29 mouse cellular contexts compared by ENCODE assay signal in the genomic region with DNA sequence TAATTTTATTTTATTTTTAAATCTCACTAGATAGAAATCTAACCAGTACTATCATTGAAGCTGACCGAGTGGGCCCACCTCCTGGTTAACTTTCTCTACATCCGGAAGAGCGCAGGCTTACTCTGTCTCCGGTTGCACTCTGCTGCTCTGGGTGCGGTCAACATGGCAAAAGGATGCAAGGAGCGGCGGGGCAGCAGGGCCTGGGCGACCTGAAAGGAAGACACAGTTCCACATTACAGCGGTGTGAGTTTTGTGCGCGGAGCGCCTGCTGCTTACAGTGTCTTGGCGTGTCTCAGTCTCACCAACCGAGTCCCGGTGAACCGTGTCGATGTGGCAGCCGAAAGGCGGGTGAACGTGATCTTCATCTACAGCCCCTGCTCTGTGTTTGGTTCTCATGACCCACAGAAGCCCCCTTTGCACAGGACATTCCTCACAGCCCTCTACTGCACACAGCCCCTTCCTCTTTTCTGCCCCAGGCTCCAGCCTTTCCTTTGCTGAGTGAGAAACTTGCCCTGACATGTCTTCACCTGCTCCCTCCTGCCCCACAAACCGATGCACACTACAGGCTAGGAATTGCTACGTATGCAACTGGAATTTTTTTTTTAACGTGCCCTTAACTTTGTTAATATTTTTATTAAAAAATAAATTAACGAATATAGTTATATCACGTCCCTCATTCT. TPM values are rescaled to one million over a fixed set of nuclear protein-coding genes. Genes with fewer than 3 reads are reported as not detected.
DNase-seq lines count a peak whose midpoint lies in the region; ATAC-seq and TF ChIP-seq lines count a peak whose summit lies in the region.
"Had no signal": no experiment of that assay in that cellular context is flagged by ENCODE, and none has a peak within 500 bp of the region (broad histone marks: within the 10 kb centered on the region; RNA-seq: fewer than 3 reads in every experiment).

No protein-coding gene starts in this region.

- TF ChIP-seq EP300 in heart, adult 2 months (IDR thresholded peaks at IDR 0.05; ENCODE audit: insufficient read depth, low read depth, low read length): no peak

- intact Hi-C loops in heart, adult 2 months (cut with DNase I): no loop called here

- H3K4me3 ChIP-seq in heart, adult 2 months: no peak overlapping the region
- no peak overlapping the region for H3K4me3 ChIP-seq in kidney, embryonic 15.5 days (replicated peaks)
- H3K4me3 ChIP-seq in kidney, adult 2 months (ENCODE audit: insufficient read depth, low read depth, low read length): no peak overlapping the region
- no peak overlapping the region for H3K4me3 ChIP-seq in neural tube, embryonic 11.5 days (ENCODE audit: low read depth, low read length)
- no peak overlapping the region for H3K4me3 ChIP-seq in neural tube, embryonic 15.5 days (replicated peaks)
- H3K4me3 ChIP-seq in embryonic facial prominence, embryonic 14.5 days (ENCODE audit: low read depth, low read length): no peak overlapping the region
- H3K4me3 ChIP-seq: embryonic facial prominence, embryonic 15.5 days; forebrain, embryonic 10.5 days; stomach, embryonic 15.5 days had no signal

- H3K36me3 ChIP-seq in heart, adult 2 months (ENCODE audit: control insufficient read depth, insufficient read depth, low read length): no peaks in the 10 kb centered on the region
- no peaks in the 10 kb centered on the region for H3K36me3 ChIP-seq in kidney, embryonic 15.5 days
- H3K36me3 ChIP-seq in kidney, adult 2 months (ENCODE audit: control insufficient read depth, insufficient read depth, low read length): no peaks in the 10 kb centered on the region
- H3K36me3 ChIP-seq in neural tube, embryonic 11.5 days (ENCODE audit: control insufficient read depth, insufficient read depth, low read length): no peaks in the 10 kb centered on the region
- no peaks in the 10 kb centered on the region for H3K36me3 ChIP-seq in neural tube, embryonic 15.5 days
- no peaks in the 10 kb centered on the region for H3K36me3 ChIP-seq in embryonic facial prominence, embryonic 14.5 days (ENCODE audit: control insufficient read depth, insufficient read depth, low read length)
- H3K36me3 ChIP-seq: embryonic facial prominence, embryonic 15.5 days; forebrain, embryonic 10.5 days; stomach, embryonic 15.5 days had no signal

- H3K4me2 ChIP-seq in kidney, embryonic 15.5 days: peak overlapping the region; percentile 30; the same call in 1 of the 2 replicates
- H3K4me2 ChIP-seq in neural tube, embryonic 11.5 days (ENCODE audit: low read depth): no peak overlapping the region
- H3K4me2 ChIP-seq in neural tube, embryonic 15.5 days: no peak overlapping the region
- 0 out of 2 replicates have a peak overlapping the region, but pooled peaks have one; percentile 18 for H3K4me2 ChIP-seq in embryonic facial prominence, embryonic 14.5 days (ENCODE audit: low read depth, low read length)
- H3K4me2 ChIP-seq: embryonic facial prominence, embryonic 15.5 days; hindbrain, embryonic 14.5 days; stomach, embryonic 15.5 days had no signal

- no peak for TF ChIP-seq POLR2A in heart, adult 2 months (IDR thresholded peaks at IDR 0.05; ENCODE audit: insufficient read depth, low read depth, low read length)
- no peak for TF ChIP-seq POLR2A in kidney, adult 2 months (IDR thresholded peaks at IDR 0.05; ENCODE audit: low read depth, low read length)

- TF ChIP-seq CTCF in heart, adult 2 months (IDR thresholded peaks at IDR 0.05): no peak
- TF ChIP-seq CTCF in kidney, adult 2 months (conservative IDR thresholded peaks at IDR 0.05; ENCODE audit: insufficient read depth, insufficient read length, low read depth, low read length): no peak

- no peaks in the 10 kb centered on the region for H3K9me3 ChIP-seq in kidney, embryonic 15.5 days (replicated peaks)
- no peaks in the 10 kb centered on the region for H3K9me3 ChIP-seq in neural tube, embryonic 11.5 days (ENCODE audit: control insufficient read depth, low read length)
- no peaks in the 10 kb centered on the region for H3K9me3 ChIP-seq in neural tube, embryonic 15.5 days (replicated peaks)
- H3K9me3 ChIP-seq in embryonic facial prominence, embryonic 14.5 days (ENCODE audit: control insufficient read depth, low read length): no peaks in the 10 kb centered on the region
- H3K9me3 ChIP-seq: embryonic facial prominence, embryonic 15.5 days; forebrain, embryonic 10.5 days; stomach, embryonic 15.5 days had no signal

- H3K27me3 ChIP-seq in heart, adult 2 months (ENCODE audit: control insufficient read depth, insufficient read depth, low read length): no peaks in the 10 kb centered on the region
- no peaks in the 10 kb centered on the region for H3K27me3 ChIP-seq in kidney, embryonic 15.5 days
- H3K27me3 ChIP-seq in kidney, adult 2 months (replicated peaks; ENCODE audit: control insufficient read depth, insufficient read depth, low read length): no peaks in the 10 kb centered on the region
- H3K27me3 ChIP-seq in neural tube, embryonic 11.5 days (ENCODE audit: control insufficient read depth, insufficient read depth, low read length): no peaks in the 10 kb centered on the region
- no peaks in the 10 kb centered on the region for H3K27me3 ChIP-seq in neural tube, embryonic 15.5 days (replicated peaks)
- H3K27me3 ChIP-seq in embryonic facial prominence, embryonic 14.5 days (replicated peaks; ENCODE audit: control insufficient read depth, insufficient read depth, low read length): no peaks in the 10 kb centered on the region
- H3K27me3 ChIP-seq: embryonic facial prominence, embryonic 15.5 days; stomach, embryonic 15.5 days had no signal

- no peak for ATAC-seq in kidney, embryonic 15.5 days (replicated peaks; ENCODE audit: low FRiP score)
- no peak for ATAC-seq in neural tube, embryonic 11.5 days (ENCODE audit: insufficient read depth, low FRiP score, low TSS enrichment)
- no peak for ATAC-seq in neural tube, embryonic 15.5 days (ENCODE audit: low FRiP score)
- ATAC-seq in embryonic facial prominence, embryonic 14.5 days (ENCODE audit: low read depth): 0 out of 2 replicates have a peak, but pooled peaks have one; percentile 39
- ATAC-seq in erythroid progenitor cell, adult 5-6 weeks (replicated peaks; ENCODE audit: low FRiP score, poor library complexity, severe bottlenecking): no peak
- ATAC-seq: CD4-positive, CD25-positive, alpha-beta regulatory T cell, adult 4 months; intestine, postnatal 0 days had no signal

- peak; percentile 82 for DNase-seq in heart, adult 11 months
- no peak for DNase-seq in heart, adult 2 months
- no peak for DNase-seq in kidney, adult 2 months
- peak; percentile 16 for DNase-seq in neural tube, embryonic 11.5 days (ENCODE audit: low spot score)
- DNase-seq in embryonic facial prominence, embryonic 14.5 days (ENCODE audit: low spot score): no peak
- DNase-seq: adrenal gland, postnatal 14 days; cerebellum, postnatal 10 days; midbrain, embryonic 14.5 days; retina, postnatal 1 day had no signal

- H3K4me1 ChIP-seq in heart, adult 2 months (ENCODE audit: control insufficient read depth, insufficient read depth, low read length): no peaks in the 10 kb centered on the region
- H3K4me1 ChIP-seq in kidney, embryonic 15.5 days: peaks cover 9% of the 10 kb centered on the region
- peaks cover 12% of the 10 kb centered on the region for H3K4me1 ChIP-seq in kidney, adult 2 months (ENCODE audit: control insufficient read depth, insufficient read depth, low read length)
- H3K4me1 ChIP-seq in neural tube, embryonic 11.5 days (ENCODE audit: control insufficient read depth, insufficient read depth, low read length): no peaks in the 10 kb centered on the region
- H3K4me1 ChIP-seq in neural tube, embryonic 15.5 days: peaks cover 8% of the 10 kb centered on the region
- peaks cover 4% of the 10 kb centered on the region; the same call in 1 of the 2 replicates for H3K4me1 ChIP-seq in embryonic facial prominence, embryonic 14.5 days (ENCODE audit: control insufficient read depth, insufficient read depth, low read length)
- H3K4me1 ChIP-seq: embryonic facial prominence, embryonic 15.5 days had no signal

- H3K79me2 ChIP-seq in heart, adult 2 months (replicated peaks; ENCODE audit: control insufficient read depth, insufficient read depth, low read length): no peaks in the 10 kb centered on the region

- H3K27ac ChIP-seq in heart, adult 2 months: no peak overlapping the region
- no peak overlapping the region for H3K27ac ChIP-seq in kidney, embryonic 15.5 days
- H3K27ac ChIP-seq in kidney, adult 2 months (ENCODE audit: insufficient read depth, low read depth, low read length): no peak overlapping the region
- H3K27ac ChIP-seq in neural tube, embryonic 11.5 days (ENCODE audit: low read depth, low read length): no peak overlapping the region
- H3K27ac ChIP-seq in neural tube, embryonic 15.5 days (replicated peaks): no peak overlapping the region
- H3K27ac ChIP-seq in embryonic facial prominence, embryonic 14.5 days (replicated peaks; ENCODE audit: low read depth, low read length): no peak overlapping the region
- H3K27ac ChIP-seq: embryonic facial prominence, embryonic 15.5 days; forebrain, embryonic 10.5 days; hindbrain, embryonic 14.5 days; liver, embryonic 14.5 days; stomach, embryonic 15.5 days had no signal

- WGBS in heart, adult 2 months: 72% methylated on average over 25 of the region's 25 CpGs
- 67% methylated on average over 25 of the region's 25 CpGs for WGBS in kidney, embryonic 15.5 days
- 58% methylated on average over 25 of the region's 25 CpGs for WGBS in kidney, adult 2 months
- WGBS in neural tube, embryonic 11.5 days: 78% methylated on average over 25 of the region's 25 CpGs
- 80% methylated on average over 25 of the region's 25 CpGs for WGBS in neural tube, embryonic 15.5 days
- 71% methylated on average over 25 of the region's 25 CpGs for WGBS in embryonic facial prominence, embryonic 14.5 days

- H3K9ac ChIP-seq in heart, adult 2 months (ENCODE audit: low read depth, low read length): no peak overlapping the region
- no peak overlapping the region for H3K9ac ChIP-seq in kidney, embryonic 15.5 days
- no peak overlapping the region for H3K9ac ChIP-seq in neural tube, embryonic 11.5 days (ENCODE audit: low read length)
- no peak overlapping the region for H3K9ac ChIP-seq in neural tube, embryonic 15.5 days (replicated peaks)
- H3K9ac ChIP-seq in embryonic facial prominence, embryonic 14.5 days (ENCODE audit: low read depth, low read length): no peak overlapping the region
- H3K9ac ChIP-seq: embryonic facial prominence, embryonic 15.5 days; hindbrain, embryonic 14.5 days; liver, embryonic 14.5 days; stomach, embryonic 15.5 days had no signal

RNA-seq across cellular contexts. Expression of a gene that starts 6.7 kb away (rescaled TPM):
- not detected for total RNA-seq in heart, adult 2 months (2021)
- polyA plus RNA-seq in heart, adult 2 months (2012; rRNA removed): not detected in 2 replicates
- polyA plus RNA-seq in kidney, embryonic 15.5 days (2015; fragmentation: Nextera tagmentation; extraction: Ambion mirVana): not detected in 2 replicates
- polyA plus RNA-seq in kidney, adult 2 months (2012; rRNA removed): 5.9 and 6.4 TPM in 2 replicates
- polyA plus RNA-seq in neural tube, embryonic 11.5 days (2014; fragmentation: Nextera tagmentation; extraction: Ambion mirVana): not detected in 2 replicates
- polyA plus RNA-seq in neural tube, embryonic 15.5 days (2015; fragmentation: Nextera tagmentation; extraction: Ambion mirVana): 0.35 TPM in 1 of 2 replicates, not detected in the other
- polyA plus RNA-seq in embryonic facial prominence, embryonic 14.5 days (2014; fragmentation: Nextera tagmentation; extraction: Ambion mirVana): not detected in 2 replicates
- total RNA-seq in erythroid progenitor cell, adult 5-6 weeks (2015; ENCODE audit: low replicate concordance): not detected in 2 replicates
- total RNA-seq in erythroid progenitor cell, adult 5-6 weeks (2017; ENCODE audit: low replicate concordance): not detected in 2 replicates
- total RNA-seq: adrenal gland, postnatal 14 days; gastrocnemius, adult 18-20 months; gastrocnemius, postnatal 4 days had no signal
- polyA plus RNA-seq: brain, embryonic 14.5 days; CD4-positive, CD25-positive, alpha-beta regulatory T cell, adult 4 months; forebrain, embryonic 10.5 days; heart, postnatal 0 days; hindbrain, embryonic 14.5 days; intestine, postnatal 0 days; large intestine, adult 2 months; limb, embryonic 11.5 days; liver, embryonic 14.5 days; lung, embryonic 16.5 days; midbrain, embryonic 14.5 days; stomach, embryonic 15.5 days; thymus, postnatal 0 days; urinary bladder, adult 2 months had no signal

RNA-seq across cellular contexts. Expression of a gene that starts 9.5 kb away (rescaled TPM):
- total RNA-seq in heart, adult 2 months (2021): not detected
- polyA plus RNA-seq in heart, adult 2 months (2012; rRNA removed): not detected in 2 replicates
- polyA plus RNA-seq in kidney, embryonic 15.5 days (2015; fragmentation: Nextera tagmentation; extraction: Ambion mirVana): not detected in 2 replicates
- polyA plus RNA-seq in kidney, adult 2 months (2012; rRNA removed): 7.6 and 9.0 TPM in 2 replicates
- not detected in 2 replicates for polyA plus RNA-seq in neural tube, embryonic 11.5 days (2014; fragmentation: Nextera tagmentation; extraction: Ambion mirVana)
- polyA plus RNA-seq in neural tube, embryonic 15.5 days (2015; fragmentation: Nextera tagmentation; extraction: Ambion mirVana): 0.56 TPM in 1 of 2 replicates, not detected in the other
- not detected in 2 replicates for polyA plus RNA-seq in embryonic facial prominence, embryonic 14.5 days (2014; fragmentation: Nextera tagmentation; extraction: Ambion mirVana)
- not detected in 2 replicates for total RNA-seq in erythroid progenitor cell, adult 5-6 weeks (2015; ENCODE audit: low replicate concordance)
- not detected in 2 replicates for total RNA-seq in erythroid progenitor cell, adult 5-6 weeks (2017; ENCODE audit: low replicate concordance)
- total RNA-seq: adrenal gland, postnatal 14 days; gastrocnemius, adult 18-20 months; gastrocnemius, postnatal 4 days had no signal
- polyA plus RNA-seq: CD4-positive, CD25-positive, alpha-beta regulatory T cell, adult 4 months; embryonic facial prominence, embryonic 15.5 days; forebrain, embryonic 10.5 days; heart, postnatal 0 days; intestine, postnatal 0 days; large intestine, adult 2 months; limb, embryonic 11.5 days; liver, embryonic 14.5 days; lung, embryonic 16.5 days; midbrain, embryonic 14.5 days; stomach, embryonic 15.5 days; thymus, postnatal 0 days; urinary bladder, adult 2 months had no signal

RNA-seq across cellular contexts. Expression of a gene that starts 13.1 kb away (rescaled TPM):
- total RNA-seq in heart, adult 2 months (2021): not detected
- 0.12 TPM in 1 of 2 replicates, not detected in the other for polyA plus RNA-seq in heart, adult 2 months (2012; rRNA removed)
- polyA plus RNA-seq in kidney, embryonic 15.5 days (2015; fragmentation: Nextera tagmentation; extraction: Ambion mirVana): 1.1 and 1.4 TPM in 2 replicates
- 64.3 and 85.6 TPM in 2 replicates for polyA plus RNA-seq in kidney, adult 2 months (2012; rRNA removed)
- 0.18 TPM in 1 of 2 replicates, not detected in the other for polyA plus RNA-seq in neural tube, embryonic 11.5 days (2014; fragmentation: Nextera tagmentation; extraction: Ambion mirVana)
- polyA plus RNA-seq in neural tube, embryonic 15.5 days (2015; fragmentation: Nextera tagmentation; extraction: Ambion mirVana): 2.3 and 2.4 TPM in 2 replicates
- 0.31 and 0.64 TPM in 2 replicates for polyA plus RNA-seq in embryonic facial prominence, embryonic 14.5 days (2014; fragmentation: Nextera tagmentation; extraction: Ambion mirVana)
- total RNA-seq in erythroid progenitor cell, adult 5-6 weeks (2015; ENCODE audit: low replicate concordance): 3.8 TPM in 1 of 2 replicates, not detected in the other
- not detected in 2 replicates for total RNA-seq in erythroid progenitor cell, adult 5-6 weeks (2017; ENCODE audit: low replicate concordance)
- total RNA-seq: adrenal gland, postnatal 14 days; gastrocnemius, adult 18-20 months; gastrocnemius, postnatal 4 days had no signal
- polyA plus RNA-seq: CD4-positive, CD25-positive, alpha-beta regulatory T cell, adult 4 months; heart, postnatal 0 days had no signal

RNA-seq across cellular contexts. Expression of a gene that starts 27.8 kb away (rescaled TPM):
- not detected for total RNA-seq in heart, adult 2 months (2021)
- not detected in 2 replicates for polyA plus RNA-seq in heart, adult 2 months (2012; rRNA removed)
- not detected in 2 replicates for polyA plus RNA-seq in kidney, embryonic 15.5 days (2015; fragmentation: Nextera tagmentation; extraction: Ambion mirVana)
- not detected in 2 replicates for polyA plus RNA-seq in kidney, adult 2 months (2012; rRNA removed)
- not detected in 2 replicates for polyA plus RNA-seq in neural tube, embryonic 11.5 days (2014; fragmentation: Nextera tagmentation; extraction: Ambion mirVana)
- 0.69 and 1.6 TPM in 2 replicates for polyA plus RNA-seq in neural tube, embryonic 15.5 days (2015; fragmentation: Nextera tagmentation; extraction: Ambion mirVana)
- 0.35 TPM in 1 of 2 replicates, not detected in the other for polyA plus RNA-seq in embryonic facial prominence, embryonic 14.5 days (2014; fragmentation: Nextera tagmentation; extraction: Ambion mirVana)
- not detected in 2 replicates for total RNA-seq in erythroid progenitor cell, adult 5-6 weeks (2015; ENCODE audit: low replicate concordance)
- total RNA-seq in erythroid progenitor cell, adult 5-6 weeks (2017; ENCODE audit: low replicate concordance): not detected in 2 replicates
- total RNA-seq: adrenal gland, postnatal 14 days; gastrocnemius, adult 18-20 months; gastrocnemius, postnatal 4 days; layer of hippocampus, postnatal 10 days had no signal
- polyA plus RNA-seq: brain, embryonic 14.5 days; CD4-positive, CD25-positive, alpha-beta regulatory T cell, adult 4 months; forebrain, embryonic 10.5 days; heart, postnatal 0 days; intestine, postnatal 0 days; large intestine, adult 2 months; limb, embryonic 11.5 days; liver, embryonic 14.5 days; lung, embryonic 16.5 days; midbrain, embryonic 14.5 days; stomach, embryonic 15.5 days; thymus, postnatal 0 days; urinary bladder, adult 2 months had no signal

RNA-seq across cellular contexts. Expression of a gene that starts 36.4 kb away (rescaled TPM):
- not detected for total RNA-seq in heart, adult 2 months (2021)
- not detected in 2 replicates for polyA plus RNA-seq in heart, adult 2 months (2012; rRNA removed)
- polyA plus RNA-seq in kidney, embryonic 15.5 days (2015; fragmentation: Nextera tagmentation; extraction: Ambion mirVana): not detected in 2 replicates
- not detected in 2 replicates for polyA plus RNA-seq in kidney, adult 2 months (2012; rRNA removed)
- polyA plus RNA-seq in neural tube, embryonic 11.5 days (2014; fragmentation: Nextera tagmentation; extraction: Ambion mirVana): not detected in 2 replicates
- not detected in 2 replicates for polyA plus RNA-seq in neural tube, embryonic 15.5 days (2015; fragmentation: Nextera tagmentation; extraction: Ambion mirVana)
- 0.37 TPM in 1 of 2 replicates, not detected in the other for polyA plus RNA-seq in embryonic facial prominence, embryonic 14.5 days (2014; fragmentation: Nextera tagmentation; extraction: Ambion mirVana)
- total RNA-seq in erythroid progenitor cell, adult 5-6 weeks (2015; ENCODE audit: low replicate concordance): not detected in 2 replicates
- not detected in 2 replicates for total RNA-seq in erythroid progenitor cell, adult 5-6 weeks (2017; ENCODE audit: low replicate concordance)
- total RNA-seq: adrenal gland, postnatal 14 days; gastrocnemius, adult 18-20 months; gastrocnemius, postnatal 4 days; layer of hippocampus, postnatal 10 days had no signal
- polyA plus RNA-seq: brain, embryonic 14.5 days; CD4-positive, CD25-positive, alpha-beta regulatory T cell, adult 4 months; heart, postnatal 0 days; hindbrain, embryonic 14.5 days; intestine, postnatal 0 days; large intestine, adult 2 months; limb, embryonic 11.5 days; liver, embryonic 14.5 days; lung, embryonic 16.5 days; midbrain, embryonic 14.5 days; stomach, embryonic 15.5 days; urinary bladder, adult 2 months had no signal

Comparison
In these comparisons a context has a peak if more than half of its experiments do, and no peak if none do; other contexts are left out.
1. DNase-seq: peak in heart, adult 11 months (single experiment) and neural tube, embryonic 11.5 days (single experiment); none in heart, adult 2 months (0 of 2), kidney, adult 2 months (single experiment) and embryonic facial prominence, embryonic 14.5 days (single experiment).
2. RNA of a gene that starts 13.1 kb away (polyA plus RNA-seq): 64.3 to 85.6 TPM in kidney, adult 2 months; 2.3 to 2.4 TPM in neural tube, embryonic 15.5 days, 1.1 to 1.4 TPM in kidney, embryonic 15.5 days, 0.31 to 0.64 TPM in embryonic facial prominence, embryonic 14.5 days, 0.18 TPM in neural tube, embryonic 11.5 days and 0.12 TPM in heart, adult 2 months; every median in the first group is over 10 times any median in the second.
3. H3K4me2 ChIP-seq: peak in kidney, embryonic 15.5 days (single experiment) and embryonic facial prominence, embryonic 14.5 days (single experiment); none in neural tube, embryonic 11.5 days (single experiment) and neural tube, embryonic 15.5 days (single experiment).